Mouse (Mus musculus) kidney, embryonic 14.5 days (tissue): Measurements from ENCODE around the gene Gm7168. TPM values are rescaled to one million over a fixed set of nuclear protein-coding genes. Genes with fewer than 3 reads are reported as not detected.
"Not testable (repeated sequence)": the region's sequence is repeated elsewhere in the genome, so short reads cannot be mapped to it uniquely, and the experiment has no call there.

Experiments used
- ATAC-seq: fragments of 200-750 bp; cut with Nextera tagmentation; 2 replicates; pipeline ENCODE4 v1.8.0; 2017; ENCODE audit warnings: moderate number of reproducible peaks, mild to moderate bottlenecking, moderate TSS enrichment, moderate library complexity; ENCODE audit not compliant: low FRiP score, low TSS enrichment
- H3K27ac ChIP-seq: fragments of 300-500 bp; sonication (generic); 2 replicates; pipeline ENCODE4 v1.5.1; 2014; ENCODE audit warnings: low read depth, mild to moderate bottlenecking, low read length, moderate library complexity, mixed read lengths
- H3K27me3 ChIP-seq: fragments of 300-500 bp; sonication (generic); 2 replicates; pipeline ENCODE4 v1.6.1; 2014; ENCODE audit warnings: mild to moderate bottlenecking, low read length; ENCODE audit not compliant: control insufficient read depth, insufficient read depth
- H3K36me3 ChIP-seq: fragments of 300-500 bp; sonication (generic); 2 replicates; pipeline ENCODE4 v1.6.1; 2014; ENCODE audit warnings: low read length, mixed read lengths; ENCODE audit not compliant: control insufficient read depth, insufficient read depth
- H3K4me1 ChIP-seq: fragments of 300-500 bp; sonication (generic); 2 replicates; pipeline ENCODE4 v1.6.1; 2014; ENCODE audit warnings: low read length, mixed read lengths; ENCODE audit not compliant: control insufficient read depth, insufficient read depth
- H3K4me2 ChIP-seq: fragments of 300-500 bp; sonication (generic); replicated peaks from 2 replicates; pipeline ENCODE4 v1.6.1; 2014; ENCODE audit warnings: low read depth, mild to moderate bottlenecking, low read length
- H3K4me3 ChIP-seq: fragments of 300-500 bp; sonication (generic); 2 replicates; pipeline ENCODE4 v1.5.1; 2014; ENCODE audit warnings: mild to moderate bottlenecking, low read length
- H3K9ac ChIP-seq: fragments of 300-500 bp; sonication (generic); 2 replicates; pipeline ENCODE4 v1.6.1; 2014; ENCODE audit warnings: low read depth, mild to moderate bottlenecking, low read length, moderate library complexity
- H3K9me3 ChIP-seq: fragments of 300-500 bp; sonication (generic); 2 replicates; pipeline ENCODE4 v1.6.1; 2016; ENCODE audit warnings: low read length; ENCODE audit not compliant: control insufficient read depth
- WGBS: fragments of 180-500 bp; shearing (Covaris S2); extraction: QIAGEN DNeasy Blood & Tissue Kit; methylation state at CpG from one replicate; pipeline ENCODE4 v1.1.7; 2014; 5-methylcytosine and 5-hydroxymethylcytosine counted together
- polyA plus RNA-seq: library from polyadenylated mRNA; unstranded; fragments of >200 nt; fragmentation: Nextera tagmentation; extraction: Ambion mirVana; gene quantifications from 2 replicates; pipeline ENCODE4 v1.2.1, GENCODE M21; 2014

Gene Gm7168
- polyA plus RNA-seq, 1 experiment from 2014 or later: not detected

DNA sequence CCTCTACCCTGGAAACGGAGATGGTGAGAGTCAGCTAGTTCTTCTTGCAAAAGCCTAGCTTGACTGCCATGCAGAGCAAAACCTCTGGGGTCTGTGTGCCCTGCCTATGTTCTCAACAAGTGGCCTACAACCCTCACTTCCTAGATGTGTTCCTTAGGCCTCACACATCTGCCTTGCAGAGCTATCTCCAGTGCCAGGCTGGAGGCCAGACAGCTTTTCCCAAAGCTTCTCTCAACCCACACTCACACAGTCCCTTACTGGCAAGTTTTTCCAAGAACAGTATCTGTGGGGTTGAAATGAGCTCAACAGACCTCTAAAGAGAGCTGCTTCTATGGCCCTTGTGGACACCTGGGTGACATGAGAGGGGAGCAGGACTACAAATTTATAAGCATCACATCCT, 3.4 kb downstream of the Gm7168 start:
- H3K4me1 ChIP-seq, H3K9me3 ChIP-seq, H3K27ac ChIP-seq, H3K4me2 ChIP-seq, H3K9ac ChIP-seq, H3K27me3 ChIP-seq, H3K36me3 ChIP-seq, H3K4me3 ChIP-seq, ATAC-seq: not testable (repeated sequence)
- WGBS: 84% methylated on average over 1 of the region's 1 CpGs

DNA sequence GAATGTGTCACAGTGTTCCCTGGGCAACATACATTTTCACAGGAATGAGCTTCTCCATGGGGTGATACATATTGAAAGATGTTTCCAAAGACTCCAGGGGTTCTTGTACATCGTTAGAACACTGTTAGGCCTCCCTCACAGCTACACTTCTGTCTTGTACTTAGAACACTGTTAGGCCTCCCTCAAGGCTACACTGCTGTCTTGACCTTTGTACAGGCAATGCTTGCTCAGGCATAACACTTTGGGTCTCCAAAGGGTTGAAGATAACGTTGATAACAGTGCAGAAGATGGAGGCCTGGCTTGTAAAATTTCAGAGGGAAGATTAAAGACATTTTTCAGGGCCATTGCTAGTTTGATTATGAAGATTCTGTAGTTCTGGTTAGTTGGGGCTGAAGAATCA, 10.0 kb downstream of the Gm7168 start:
- ATAC-seq: not testable (repeated sequence)

DNA sequence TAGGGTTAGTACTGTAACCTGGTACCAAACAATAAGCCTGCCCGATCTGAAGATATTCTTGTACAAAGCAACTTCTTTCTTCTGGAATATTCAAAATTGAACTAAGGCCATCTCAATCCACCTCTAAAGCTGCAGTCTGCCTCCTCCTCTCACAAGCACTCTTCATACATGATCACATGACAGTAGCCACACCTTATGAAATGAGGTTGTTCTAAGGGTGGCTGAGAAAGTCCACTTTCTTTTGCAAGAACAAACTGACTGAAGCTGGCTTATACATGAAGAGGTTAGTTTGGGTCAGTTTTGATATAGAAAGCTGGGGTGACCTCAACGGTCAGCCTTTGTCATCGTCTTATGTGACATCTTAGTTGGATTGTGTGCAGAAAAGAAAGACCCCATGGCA, 14.1 kb downstream of the Gm7168 start:
- not testable (repeated sequence) for ATAC-seq, H3K9ac ChIP-seq, H3K4me1 ChIP-seq, H3K4me3 ChIP-seq, H3K9me3 ChIP-seq, H3K27me3 ChIP-seq, H3K4me2 ChIP-seq, H3K27ac ChIP-seq, H3K36me3 ChIP-seq
- 93% methylated on average over 3 of the region's 3 CpGs for WGBS

More for the DNA sequence above, 10.0 kb downstream of the Gm7168 start:
- H3K36me3 ChIP-seq, H3K4me2 ChIP-seq, H3K9ac ChIP-seq, H3K4me1 ChIP-seq, H3K4me3 ChIP-seq, H3K27me3 ChIP-seq, H3K27ac ChIP-seq, H3K9me3 ChIP-seq: not testable (repeated sequence)
- 60% methylated on average over 1 of the region's 2 CpGs for WGBS

DNA sequence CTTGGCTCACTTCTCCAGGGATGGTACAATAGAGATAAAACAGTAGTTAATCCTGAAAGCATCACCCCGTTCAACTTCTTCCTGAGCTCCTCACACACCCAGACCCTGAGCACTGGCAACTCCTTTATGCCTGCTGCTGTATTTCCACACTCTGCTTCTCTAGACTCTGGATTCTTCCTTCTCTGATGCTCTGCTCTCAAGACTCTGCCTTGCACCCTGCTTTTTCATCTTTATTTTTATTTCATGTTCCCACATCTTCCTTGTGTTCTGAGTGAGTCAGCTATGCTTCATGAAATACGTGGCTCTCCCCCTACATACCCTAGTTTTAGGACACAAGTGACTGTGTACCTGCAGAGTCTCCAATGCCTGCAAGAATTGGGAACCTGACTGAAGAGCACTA, 16.9 kb downstream of the Gm7168 start:
- H3K4me1 ChIP-seq, H3K9me3 ChIP-seq, H3K27ac ChIP-seq, H3K27me3 ChIP-seq, H3K36me3 ChIP-seq, H3K4me2 ChIP-seq, H3K4me3 ChIP-seq, H3K9ac ChIP-seq, ATAC-seq: not testable (repeated sequence)
- WGBS: 38% methylated on average over 1 of the region's 2 CpGs

DNA sequence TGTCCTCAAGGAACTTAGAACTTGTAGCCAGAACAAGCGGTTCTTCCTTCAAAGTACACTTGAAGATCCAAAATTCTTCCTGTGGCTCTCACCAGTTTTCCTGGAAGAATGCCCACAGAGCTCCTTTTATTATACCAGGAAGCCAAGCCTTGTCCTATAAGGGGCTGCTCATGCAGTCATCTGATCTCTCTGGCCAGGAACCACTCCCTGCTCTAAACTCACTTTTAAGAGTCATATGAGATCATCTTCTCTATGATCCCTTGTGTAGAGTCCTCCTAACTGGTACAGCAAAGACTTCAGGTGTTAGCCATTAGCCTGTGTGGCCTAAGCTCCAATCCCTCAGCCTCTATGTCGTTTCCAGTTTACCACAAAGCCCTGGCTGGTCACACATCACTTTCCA, 21.7 kb downstream of the Gm7168 start:
- 68% methylated on average over 1 of the region's 2 CpGs for WGBS
- H3K27ac ChIP-seq, ATAC-seq, H3K4me1 ChIP-seq, H3K9ac ChIP-seq, H3K27me3 ChIP-seq, H3K9me3 ChIP-seq, H3K36me3 ChIP-seq, H3K4me2 ChIP-seq, H3K4me3 ChIP-seq: not testable (repeated sequence)

DNA sequence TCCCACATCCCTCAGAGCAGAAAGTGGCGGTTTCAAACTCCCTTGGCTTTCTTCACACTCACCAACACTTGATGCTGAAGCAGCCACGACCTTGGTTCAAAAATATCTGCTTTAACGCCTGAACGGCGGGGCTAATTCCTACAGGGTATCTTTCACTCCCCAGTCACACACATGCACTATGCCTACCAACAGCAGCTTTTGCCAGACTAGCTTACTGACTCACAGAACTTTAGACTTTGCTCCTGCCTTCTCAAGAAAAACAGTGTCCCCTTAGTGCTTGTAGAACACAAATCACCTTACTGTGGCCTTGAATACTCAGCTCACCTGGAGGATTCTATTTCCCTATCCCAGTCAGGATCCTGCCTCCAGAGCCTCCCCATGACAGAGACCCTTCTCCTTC, 22.6 kb downstream of the Gm7168 start:
- not testable (repeated sequence) for H3K4me1 ChIP-seq, H3K36me3 ChIP-seq, H3K9ac ChIP-seq, H3K4me2 ChIP-seq, H3K27ac ChIP-seq, H3K4me3 ChIP-seq, ATAC-seq, H3K9me3 ChIP-seq, H3K27me3 ChIP-seq
- WGBS: 79% methylated on average over 5 of the region's 5 CpGs

DNA sequence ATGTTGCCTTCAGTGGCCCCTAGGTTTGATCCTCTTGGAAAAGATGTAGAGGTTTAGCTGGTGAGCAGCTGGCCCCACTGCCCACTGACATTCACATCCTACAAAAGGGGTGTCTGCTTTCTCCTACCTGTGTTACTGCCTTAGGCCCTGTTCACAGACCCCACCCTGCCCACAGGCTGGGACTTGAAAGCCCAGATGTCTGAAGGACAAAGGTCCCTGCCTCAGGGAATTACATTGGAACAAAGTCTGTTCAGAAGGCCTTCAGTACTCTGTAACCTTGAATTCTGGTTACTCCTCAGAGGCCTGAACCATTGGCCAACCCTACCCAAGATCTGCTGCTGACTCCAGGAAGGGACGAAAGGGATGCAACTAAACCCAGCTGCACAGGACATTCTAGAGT, 39.5 kb downstream of the Gm7168 start:
- Histone ChIP-seq H3K9me3 (no peaks in the 10 kb centered on the region), H3K4me3 (no peak overlapping the region), H3K4me1 (no peaks in the 10 kb centered on the region), H3K4me2 (no peak overlapping the region), H3K27ac (no peak overlapping the region), H3K36me3 (no peaks in the 10 kb centered on the region), H3K9ac (no peak overlapping the region), H3K27me3 (no peaks in the 10 kb centered on the region)
- no peak for ATAC-seq
- 85% methylated on average over 1 of the region's 1 CpGs for WGBS

DNA sequence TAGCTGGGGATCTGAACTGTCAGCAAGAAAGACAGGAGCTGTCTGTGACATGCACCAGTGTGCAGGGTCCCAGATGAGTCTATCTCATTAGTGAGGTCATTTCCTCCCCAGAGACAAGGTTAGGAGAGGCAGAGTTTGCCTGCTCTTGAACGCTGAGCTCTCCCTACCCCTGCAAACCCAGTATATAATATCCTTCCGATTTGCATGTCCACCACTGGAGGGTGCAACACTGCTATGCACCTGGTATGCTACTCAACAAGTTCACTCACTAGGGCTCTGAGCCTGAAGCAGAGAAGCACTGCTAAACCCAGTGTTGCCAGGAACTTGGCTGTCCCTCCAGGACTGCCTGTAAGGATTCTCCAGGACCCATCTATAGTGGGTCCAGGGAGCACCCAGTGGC, 45.3 kb downstream of the Gm7168 start:
- not testable (repeated sequence) for H3K9ac ChIP-seq, ATAC-seq, H3K4me3 ChIP-seq, H3K4me1 ChIP-seq, H3K36me3 ChIP-seq, H3K4me2 ChIP-seq, H3K9me3 ChIP-seq, H3K27me3 ChIP-seq, H3K27ac ChIP-seq
- 40% methylated on average over 2 of the region's 2 CpGs for WGBS
